Mouse (Mus musculus) liver, postnatal 0 days (tissue): ENCODE measurements at regions not wholly inside any gene's neighbourhood (a gene's known extent, or its start where the extent isn't known, plus 50 kb on each side); places are given as distances from the start of the nearest gene placed in this dataset.

Experiments
- CTCF ChIP-seq: sonication (generic); IDR thresholded peaks from 2 replicates; pipeline ENCODE4 v1.5.1; 2016; ENCODE audit warnings: antibody characterized with exemption, low read depth
- EP300 ChIP-seq: IDR thresholded peaks from 2 replicates; pipeline ENCODE4 v1.6.1; 2016; ENCODE audit warnings: antibody characterized with exemption, low read depth, mild to moderate bottlenecking

GRCm38 (mm10) chr5:74771121-74771520 is 68.4 kb upstream of the Lnx1 start:
- TF ChIP-seq CTCF (no peak), EP300 (no peak)
